Mouse (Mus musculus) stomach, embryonic 14.5 days (tissue): ENCODE measurements around the gene Gm21119. TPM values are rescaled to one million over a fixed set of nuclear protein-coding genes. Genes with fewer than 3 reads are reported as not detected.
"Not testable (repeated sequence)": the region's sequence is repeated elsewhere in the genome, so short reads cannot be mapped to it uniquely, and the experiment has no call there.

Experiments
- ATAC-seq: fragments of 200-750 bp; cut with Nextera tagmentation; 2 replicates; pipeline ENCODE4 v1.8.0; 2017; ENCODE audit warnings: low read depth, moderate TSS enrichment; ENCODE audit not compliant: insufficient number of reproducible peaks, insufficient read depth, low FRiP score
- H3K27ac ChIP-seq: fragments of 300-500 bp; sonication (generic); 2 replicates; pipeline ENCODE4 v1.5.1; 2014; ENCODE audit warnings: mild to moderate bottlenecking, low read length, moderate library complexity, mixed read lengths
- H3K27me3 ChIP-seq: fragments of 300-500 bp; sonication (generic); 2 replicates; pipeline ENCODE4 v1.6.1; 2014; ENCODE audit warnings: low read length, control low read depth, mixed read lengths; ENCODE audit not compliant: control insufficient read depth, insufficient read depth
- H3K36me3 ChIP-seq: fragments of 300-500 bp; sonication (generic); 2 replicates; pipeline ENCODE4 v1.6.1; 2014; ENCODE audit warnings: mild to moderate bottlenecking, control low read depth, low read length, moderate library complexity, mixed read lengths; ENCODE audit not compliant: control insufficient read depth, insufficient read depth
- H3K4me1 ChIP-seq: fragments of 300-500 bp; sonication (generic); 2 replicates; pipeline ENCODE4 v1.6.1; 2014; ENCODE audit warnings: low read length, control low read depth, mixed read lengths; ENCODE audit not compliant: control insufficient read depth, insufficient read depth
- H3K4me2 ChIP-seq: fragments of 300-500 bp; sonication (generic); replicated peaks from 2 replicates; pipeline ENCODE4 v1.6.1; 2014; ENCODE audit warnings: low read depth, low read length, control low read depth
- H3K4me3 ChIP-seq: fragments of 300-500 bp; sonication (generic); 2 replicates; pipeline ENCODE4 v1.5.1; 2014; ENCODE audit warnings: low read depth, low read length, control low read depth
- H3K9ac ChIP-seq: fragments of 300-500 bp; sonication (generic); replicated peaks from 2 replicates; pipeline ENCODE4 v1.6.1; 2014; ENCODE audit warnings: low read depth, mild to moderate bottlenecking, control low read depth, low read length, moderate library complexity, mixed read lengths
- H3K9me3 ChIP-seq: fragments of 300-500 bp; sonication (generic); 2 replicates; pipeline ENCODE4 v1.6.1; 2016; ENCODE audit warnings: low read depth, low read length, control low read depth; ENCODE audit not compliant: control insufficient read depth
- WGBS: fragments of 180-500 bp; shearing (Covaris S2); extraction: QIAGEN DNeasy Blood & Tissue Kit; methylation state at CpG from one replicate; pipeline ENCODE4 v1.1.7; 2014; 5-methylcytosine and 5-hydroxymethylcytosine counted together
- polyA plus RNA-seq: library from polyadenylated mRNA; unstranded; fragments of >200 nt; fragmentation: Nextera tagmentation; extraction: Ambion mirVana; gene quantifications from 2 replicates; pipeline ENCODE4 v1.2.1, GENCODE M21; 2014

Gene Gm21119
- polyA plus RNA-seq, result 0.34 TPM in 1 of 2 replicates, not detected in the other

GRCm38 (mm10) chr8:20614619-20615018 is at the start of gene Gm21119:
Gene Gm21119, plus strand, starts transcription at chr8:20614919.
- not testable (repeated sequence) for H3K36me3 ChIP-seq, ATAC-seq, H3K9me3 ChIP-seq, H3K4me1 ChIP-seq, H3K27ac ChIP-seq, H3K4me3 ChIP-seq, H3K9ac ChIP-seq, H3K4me2 ChIP-seq, H3K27me3 ChIP-seq
- no CpG with 5 or more reads among the region's 2 CpGs for WGBS

GRCm38 (mm10) chr8:20566753-20567152 is 48.0 kb upstream of the Gm21119 start:
- not testable (repeated sequence) for H3K27me3 ChIP-seq

GRCm38 (mm10) chr8:20581081-20581480 is 33.6 kb upstream of the Gm21119 start:
- not testable (repeated sequence) for ATAC-seq, H3K27ac ChIP-seq, H3K4me1 ChIP-seq, H3K4me3 ChIP-seq, H3K4me2 ChIP-seq, H3K9me3 ChIP-seq, H3K9ac ChIP-seq, H3K36me3 ChIP-seq, H3K27me3 ChIP-seq
- WGBS, result 94% methylated on average over 2 of the region's 6 CpGs

More at GRCm38 (mm10) chr8:20566753-20567152, 48.0 kb upstream of the Gm21119 start:
- H3K4me2 ChIP-seq, H3K27ac ChIP-seq, H3K4me3 ChIP-seq, ATAC-seq, H3K36me3 ChIP-seq, H3K4me1 ChIP-seq, H3K9me3 ChIP-seq, H3K9ac ChIP-seq: not testable (repeated sequence)
- no CpG with 5 or more reads among the region's 1 CpGs for WGBS

GRCm38 (mm10) chr8:20582772-20583171 is 31.9 kb upstream of the Gm21119 start:
- H3K4me3 ChIP-seq, H3K4me2 ChIP-seq, H3K9me3 ChIP-seq, H3K4me1 ChIP-seq, H3K27me3 ChIP-seq, H3K9ac ChIP-seq, H3K27ac ChIP-seq, ATAC-seq, H3K36me3 ChIP-seq: not testable (repeated sequence)
- 85% methylated on average over 4 of the region's 6 CpGs for WGBS

GRCm38 (mm10) chr8:20588268-20589177 is 26.2 kb upstream of the Gm21119 start:
- H3K4me2 ChIP-seq, H3K36me3 ChIP-seq, H3K4me1 ChIP-seq, H3K4me3 ChIP-seq, H3K9me3 ChIP-seq, H3K27me3 ChIP-seq, H3K27ac ChIP-seq, H3K9ac ChIP-seq: not testable (repeated sequence)
- 25% methylated on average over 3 of the region's 12 CpGs for WGBS
- peak; percentile 63; the same call in 1 of the 2 replicates for ATAC-seq

- not testable (repeated sequence) for H3K27ac ChIP-seq, H3K36me3 ChIP-seq, H3K4me3 ChIP-seq, H3K9ac ChIP-seq, H3K27me3 ChIP-seq, H3K4me2 ChIP-seq, H3K9me3 ChIP-seq, H3K4me1 ChIP-seq
- WGBS, result 73% methylated on average over 1 of the region's 4 CpGs
- peak; percentile 61; the same call in 1 of the 2 replicates for ATAC-seq
Measured at GRCm38 (mm10) chr8:20589178-20589539, 25.6 kb upstream of the Gm21119 start.

- not testable (repeated sequence) for H3K9me3 ChIP-seq, H3K4me1 ChIP-seq, H3K4me2 ChIP-seq, H3K36me3 ChIP-seq, H3K9ac ChIP-seq, H3K27ac ChIP-seq, H3K4me3 ChIP-seq, ATAC-seq, H3K27me3 ChIP-seq
- WGBS, result 88% methylated on average over 3 of the region's 9 CpGs
Measured at GRCm38 (mm10) chr8:20590117-20590997, 24.4 kb upstream of the Gm21119 start.

- 84% methylated on average over 4 of the region's 8 CpGs for WGBS
- H3K36me3 ChIP-seq, H3K27ac ChIP-seq, H3K9ac ChIP-seq, H3K27me3 ChIP-seq, H3K4me2 ChIP-seq, H3K9me3 ChIP-seq, H3K4me1 ChIP-seq, H3K4me3 ChIP-seq, ATAC-seq: not testable (repeated sequence)
Measured at GRCm38 (mm10) chr8:20591002-20591401, 23.7 kb upstream of the Gm21119 start.
